Mouse (Mus musculus): ENCODE results near the gene Psd.

Psd gene

GRCm38 (mm10) chr19:46339287-46339971 is 12.5 kb upstream of the Psd start:
- in situ Hi-C loops (cut with MboI; ENCODE audit: low sequenced_read_pairs), result no loop called here

- in situ Hi-C loops (cut with MboI; ENCODE audit: low sequenced_read_pairs), result no loop called here
Measured at GRCm38 (mm10) chr19:46338942-46339286, 12.0 kb upstream of the Psd start.

GRCm38 (mm10) chr19:46338331-46338936 is 11.5 kb upstream of the Psd start, which contains the start of gene Cuedc2:
TSS of gene Cuedc2 (minus strand) at chr19:46338702.
- in situ Hi-C loops (cut with MboI; ENCODE audit: low sequenced_read_pairs), result no loop called here

GRCm38 (mm10) chr19:46337719-46338330 is 10.9 kb upstream of the Psd start:
- in situ Hi-C loops (cut with MboI; ENCODE audit: low sequenced_read_pairs), result no loop called here

- in situ Hi-C loops (cut with MboI; ENCODE audit: low sequenced_read_pairs), result no loop called here
Measured at GRCm38 (mm10) chr19:46333906-46334305, 7.0 kb upstream of the Psd start.

GRCm38 (mm10) chr19:46332721-46333339 is 5.9 kb upstream of the Psd start:
- in situ Hi-C loops (cut with MboI; ENCODE audit: low sequenced_read_pairs), result no loop called here

- in situ Hi-C loops (cut with MboI; ENCODE audit: low sequenced_read_pairs), result no loop called here
Measured at GRCm38 (mm10) chr19:46331936-46332335, 5.0 kb upstream of the Psd start.

- in situ Hi-C loops (cut with MboI; ENCODE audit: low sequenced_read_pairs), result no loop called here
Measured at GRCm38 (mm10) chr19:46331326-46331725, 4.4 kb upstream of the Psd start.

- in situ Hi-C loops (cut with MboI; ENCODE audit: low sequenced_read_pairs), result no loop called here
Measured at GRCm38 (mm10) chr19:46330696-46331095, 3.7 kb upstream of the Psd start.

- in situ Hi-C loops (cut with MboI; ENCODE audit: low sequenced_read_pairs), result no loop called here
Measured at GRCm38 (mm10) chr19:46329951-46330350, 3.0 kb upstream of the Psd start.

- in situ Hi-C loops (cut with MboI; ENCODE audit: low sequenced_read_pairs), result no loop called here
Measured at GRCm38 (mm10) chr19:46329031-46329641, 2.2 kb upstream of the Psd start.

- in situ Hi-C loops (cut with MboI; ENCODE audit: low sequenced_read_pairs), result no loop called here
Measured at GRCm38 (mm10) chr19:46328081-46329030, 1.4 kb upstream of the Psd start, which contains the start of gene Fbxl15. TSS of gene Fbxl15 (plus strand) at chr19:46328184.

- in situ Hi-C loops (cut with MboI; ENCODE audit: low sequenced_read_pairs), result no loop called here
Measured at GRCm38 (mm10) chr19:46327531-46328064, 642 bp upstream of the Psd start.

GRCm38 (mm10) chr19:46326019-46326755 is 769 bp downstream of the Psd start:
- in situ Hi-C loops (cut with MboI; ENCODE audit: low sequenced_read_pairs), result no loop called here

- in situ Hi-C loops (cut with MboI; ENCODE audit: low sequenced_read_pairs), result no loop called here
Measured at GRCm38 (mm10) chr19:46324918-46325317, 2.0 kb downstream of the Psd start.

- in situ Hi-C loops (cut with MboI; ENCODE audit: low sequenced_read_pairs), result no loop called here
Measured at GRCm38 (mm10) chr19:46324366-46324765, 2.6 kb downstream of the Psd start.

- in situ Hi-C loops (cut with MboI; ENCODE audit: low sequenced_read_pairs), result no loop called here
Measured at GRCm38 (mm10) chr19:46323716-46324115, 3.2 kb downstream of the Psd start.

- in situ Hi-C loops (cut with MboI; ENCODE audit: low sequenced_read_pairs), result no loop called here
Measured at GRCm38 (mm10) chr19:46322996-46323572, 3.9 kb downstream of the Psd start.
